Mouse (Mus musculus): ENCODE results near the gene Thg1l. TPM values are rescaled to one million over a fixed set of nuclear protein-coding genes. Genes with fewer than 3 reads are reported as not detected.

The Thg1l gene
- polyA plus RNA-seq, 1 experiment, result 33.7 TPM

GRCm38 (mm10) chr11:45916196-45916595 is 39.1 kb downstream of the Thg1l start:
- TF ChIP-seq POLR2A (IDR thresholded peaks at IDR 0.05; ENCODE audit: insufficient read depth, low read length) (no peak), EP300 (IDR thresholded peaks at IDR 0.05; ENCODE audit: insufficient read depth, low read depth, low read length) (no peak), CTCF (IDR thresholded peaks at IDR 0.05; ENCODE audit: low read depth, low read length) (no peak)
- 0 out of 2 replicates have a peak, but pooled peaks cover under 1% of the 10 kb centered on the region for H3K9me3 ChIP-seq (replicated peaks; ENCODE audit: control insufficient read depth, insufficient read depth, low read length, poor library complexity, severe bottlenecking)
- H3K4me1 ChIP-seq (ENCODE audit: control insufficient read depth, insufficient read depth, low read length), result no peaks in the 10 kb centered on the region
- H3K27me3 ChIP-seq (ENCODE audit: control insufficient read depth, insufficient read depth, low read length, poor library complexity, severe bottlenecking), result no peaks in the 10 kb centered on the region
- no peak overlapping the region for H3K4me3 ChIP-seq (ENCODE audit: low read depth, low read length)
- H3K36me3 ChIP-seq (ENCODE audit: control insufficient read depth, insufficient read depth, low read length, poor library complexity, severe bottlenecking), result no peaks in the 10 kb centered on the region
- no peak overlapping the region for H3K27ac ChIP-seq (ENCODE audit: insufficient read depth, low read length)
- H3K9ac ChIP-seq (ENCODE audit: low read depth, poor library complexity, severe bottlenecking), result no peak overlapping the region

GRCm38 (mm10) chr11:45910701-45911100 is 44.6 kb downstream of the Thg1l start:
- 0 out of 2 replicates have a peak, but pooled peaks cover 3% of the 10 kb centered on the region for H3K9me3 ChIP-seq (replicated peaks; ENCODE audit: control insufficient read depth, insufficient read depth, low read length, poor library complexity, severe bottlenecking)

GRCm38 (mm10) chr11:45908894-45909293 is 46.4 kb downstream of the Thg1l start:
- TF ChIP-seq CTCF (IDR thresholded peaks at IDR 0.05; ENCODE audit: low read depth, low read length), result no peak
- no peak for TF ChIP-seq EP300 (IDR thresholded peaks at IDR 0.05; ENCODE audit: insufficient read depth, low read depth, low read length)
- TF ChIP-seq POLR2A (IDR thresholded peaks at IDR 0.05; ENCODE audit: insufficient read depth, low read length), result no peak
- peaks cover 37% of the 10 kb centered on the region for H3K36me3 ChIP-seq (ENCODE audit: control insufficient read depth, insufficient read depth, low read length, poor library complexity, severe bottlenecking)
- H3K4me3 ChIP-seq (ENCODE audit: low read depth, low read length), result no peak overlapping the region

More at GRCm38 (mm10) chr11:45910701-45911100, 44.6 kb downstream of the Thg1l start:
- TF ChIP-seq EP300 (IDR thresholded peaks at IDR 0.05; ENCODE audit: insufficient read depth, low read depth, low read length), result no peak
- no peak for TF ChIP-seq CTCF (IDR thresholded peaks at IDR 0.05; ENCODE audit: low read depth, low read length)
- TF ChIP-seq POLR2A (IDR thresholded peaks at IDR 0.05; ENCODE audit: insufficient read depth, low read length), result no peak
- Histone ChIP-seq H3K9ac (ENCODE audit: low read depth, poor library complexity, severe bottlenecking) (no peak overlapping the region), H3K27ac (ENCODE audit: insufficient read depth, low read length) (no peak overlapping the region), H3K4me3 (ENCODE audit: low read depth, low read length) (no peak overlapping the region), H3K4me1 (ENCODE audit: control insufficient read depth, insufficient read depth, low read length) (no peaks in the 10 kb centered on the region), H3K27me3 (ENCODE audit: control insufficient read depth, insufficient read depth, low read length, poor library complexity, severe bottlenecking) (no peaks in the 10 kb centered on the region), H3K36me3 (ENCODE audit: control insufficient read depth, insufficient read depth, low read length, poor library complexity, severe bottlenecking) (peaks cover 37% of the 10 kb centered on the region)

GRCm38 (mm10) chr11:45908070-45908469 is 47.2 kb downstream of the Thg1l start:
- no peak overlapping the region for H3K27ac ChIP-seq (ENCODE audit: insufficient read depth, low read length)
- TF ChIP-seq EP300 (IDR thresholded peaks at IDR 0.05; ENCODE audit: insufficient read depth, low read depth, low read length) (no peak), POLR2A (IDR thresholded peaks at IDR 0.05; ENCODE audit: insufficient read depth, low read length) (no peak), CTCF (IDR thresholded peaks at IDR 0.05; ENCODE audit: low read depth, low read length) (no peak)
- no peak overlapping the region for H3K4me3 ChIP-seq (ENCODE audit: low read depth, low read length)
- H3K36me3 ChIP-seq (ENCODE audit: control insufficient read depth, insufficient read depth, low read length, poor library complexity, severe bottlenecking), result peaks cover 43% of the 10 kb centered on the region
- H3K9ac ChIP-seq (ENCODE audit: low read depth, poor library complexity, severe bottlenecking), result no peak overlapping the region
- 0 out of 2 replicates have a peak, but pooled peaks cover 3% of the 10 kb centered on the region for H3K9me3 ChIP-seq (replicated peaks; ENCODE audit: control insufficient read depth, insufficient read depth, low read length, poor library complexity, severe bottlenecking)
- no peaks in the 10 kb centered on the region for H3K27me3 ChIP-seq (ENCODE audit: control insufficient read depth, insufficient read depth, low read length, poor library complexity, severe bottlenecking)
- no peaks in the 10 kb centered on the region for H3K4me1 ChIP-seq (ENCODE audit: control insufficient read depth, insufficient read depth, low read length)

More at GRCm38 (mm10) chr11:45908894-45909293, 46.4 kb downstream of the Thg1l start:
- Histone ChIP-seq H3K9me3 (replicated peaks; ENCODE audit: control insufficient read depth, insufficient read depth, low read length, poor library complexity, severe bottlenecking) (0 out of 2 replicates have a peak, but pooled peaks cover 3% of the 10 kb centered on the region), H3K9ac (ENCODE audit: low read depth, poor library complexity, severe bottlenecking) (no peak overlapping the region), H3K27ac (ENCODE audit: insufficient read depth, low read length) (no peak overlapping the region), H3K27me3 (ENCODE audit: control insufficient read depth, insufficient read depth, low read length, poor library complexity, severe bottlenecking) (no peaks in the 10 kb centered on the region), H3K4me1 (ENCODE audit: control insufficient read depth, insufficient read depth, low read length) (no peaks in the 10 kb centered on the region)

- no peak for TF ChIP-seq EP300 (IDR thresholded peaks at IDR 0.05; ENCODE audit: insufficient read depth, low read depth, low read length)
- TF ChIP-seq CTCF (IDR thresholded peaks at IDR 0.05; ENCODE audit: low read depth, low read length), result no peak
- TF ChIP-seq POLR2A (IDR thresholded peaks at IDR 0.05; ENCODE audit: insufficient read depth, low read length), result no peak
- peaks cover 46% of the 10 kb centered on the region for H3K36me3 ChIP-seq (ENCODE audit: control insufficient read depth, insufficient read depth, low read length, poor library complexity, severe bottlenecking)
Measured at GRCm38 (mm10) chr11:45907301-45907700, 48.0 kb downstream of the Thg1l start.

GRCm38 (mm10) chr11:45906109-45906786 is 49.0 kb downstream of the Thg1l start:
- H3K27ac ChIP-seq (ENCODE audit: insufficient read depth, low read length), result no peak overlapping the region
- H3K9ac ChIP-seq (ENCODE audit: low read depth, poor library complexity, severe bottlenecking), result no peak overlapping the region
- no peaks in the 10 kb centered on the region for H3K27me3 ChIP-seq (ENCODE audit: control insufficient read depth, insufficient read depth, low read length, poor library complexity, severe bottlenecking)
- H3K9me3 ChIP-seq (replicated peaks; ENCODE audit: control insufficient read depth, insufficient read depth, low read length, poor library complexity, severe bottlenecking), result 0 out of 2 replicates have a peak, but pooled peaks cover 3% of the 10 kb centered on the region
- no peak for TF ChIP-seq EP300 (IDR thresholded peaks at IDR 0.05; ENCODE audit: insufficient read depth, low read depth, low read length)
- TF ChIP-seq CTCF (IDR thresholded peaks at IDR 0.05; ENCODE audit: low read depth, low read length), result no peak
- no peak for TF ChIP-seq POLR2A (IDR thresholded peaks at IDR 0.05; ENCODE audit: insufficient read depth, low read length)
- no peaks in the 10 kb centered on the region for H3K4me1 ChIP-seq (ENCODE audit: control insufficient read depth, insufficient read depth, low read length)
- peaks cover 46% of the 10 kb centered on the region for H3K36me3 ChIP-seq (ENCODE audit: control insufficient read depth, insufficient read depth, low read length, poor library complexity, severe bottlenecking)
- H3K4me3 ChIP-seq (ENCODE audit: low read depth, low read length), result no peak overlapping the region

More at GRCm38 (mm10) chr11:45907301-45907700, 48.0 kb downstream of the Thg1l start:
- Histone ChIP-seq H3K9ac (ENCODE audit: low read depth, poor library complexity, severe bottlenecking) (no peak overlapping the region), H3K4me3 (ENCODE audit: low read depth, low read length) (no peak overlapping the region), H3K27me3 (ENCODE audit: control insufficient read depth, insufficient read depth, low read length, poor library complexity, severe bottlenecking) (no peaks in the 10 kb centered on the region), H3K4me1 (ENCODE audit: control insufficient read depth, insufficient read depth, low read length) (no peaks in the 10 kb centered on the region), H3K9me3 (replicated peaks; ENCODE audit: control insufficient read depth, insufficient read depth, low read length, poor library complexity, severe bottlenecking) (0 out of 2 replicates have a peak, but pooled peaks cover 3% of the 10 kb centered on the region), H3K27ac (ENCODE audit: insufficient read depth, low read length) (no peak overlapping the region)
